Mouse (Mus musculus) heart, embryonic 15.5 days (tissue): ENCODE measurements around the gene Map3k12. TPM values are rescaled to one million over a fixed set of nuclear protein-coding genes. Genes with fewer than 3 reads are reported as not detected.

Experiments used
- ATAC-seq: fragments of 200-750 bp; cut with Nextera tagmentation; replicated peaks from 2 replicates; pipeline ENCODE4 v1.8.0; 2017; ENCODE audit warnings: low read depth, moderate TSS enrichment; ENCODE audit not compliant: insufficient number of reproducible peaks, insufficient read depth, low FRiP score
- H3K27ac ChIP-seq: fragments of 300-500 bp; sonication (generic); 2 replicates; pipeline ENCODE4 v1.5.1; 2015; ENCODE audit warnings: mild to moderate bottlenecking, inconsistent platforms
- H3K27me3 ChIP-seq: fragments of 300-500 bp; sonication (generic); 2 replicates; pipeline ENCODE4 v1.6.1; 2015; ENCODE audit warnings: inconsistent platforms
- H3K36me3 ChIP-seq: fragments of 300-500 bp; sonication (generic); 2 replicates; pipeline ENCODE4 v1.6.1; 2015; ENCODE audit warnings: mild to moderate bottlenecking, inconsistent platforms
- H3K4me1 ChIP-seq: fragments of 300-500 bp; sonication (generic); replicated peaks from 2 replicates; pipeline ENCODE4 v1.6.1; 2015; ENCODE audit warnings: inconsistent platforms
- H3K4me2 ChIP-seq: fragments of 300-500 bp; sonication (generic); 2 replicates; pipeline ENCODE4 v1.6.1; 2015; ENCODE audit warnings: inconsistent platforms, mild to moderate bottlenecking, moderate library complexity
- H3K4me3 ChIP-seq: fragments of 300-500 bp; sonication (generic); 2 replicates; pipeline ENCODE4 v1.5.1; 2015; ENCODE audit warnings: mild to moderate bottlenecking, inconsistent platforms
- H3K9ac ChIP-seq: fragments of 300-500 bp; sonication (generic); 2 replicates; pipeline ENCODE4 v1.6.1; 2015; ENCODE audit warnings: mild to moderate bottlenecking, inconsistent platforms
- H3K9me3 ChIP-seq: fragments of 300-500 bp; sonication (generic); replicated peaks from 2 replicates; pipeline ENCODE4 v1.6.1; 2016; ENCODE audit warnings: inconsistent platforms
- WGBS: fragments of 180-500 bp; shearing (Covaris S2); methylation state at CpG from one replicate; pipeline ENCODE4 v1.1.7; 2015; ENCODE audit warnings: mixed read lengths; 5-methylcytosine and 5-hydroxymethylcytosine counted together
- polyA plus RNA-seq: library from polyadenylated mRNA; unstranded; fragments of >200 nt; fragmentation: Nextera tagmentation; extraction: Ambion mirVana; gene quantifications from 2 replicates; pipeline ENCODE4 v1.2.1, GENCODE M21; 2015

The Map3k12 gene
- 9.8 and 13.1 TPM in 2 replicates for polyA plus RNA-seq

DNA sequence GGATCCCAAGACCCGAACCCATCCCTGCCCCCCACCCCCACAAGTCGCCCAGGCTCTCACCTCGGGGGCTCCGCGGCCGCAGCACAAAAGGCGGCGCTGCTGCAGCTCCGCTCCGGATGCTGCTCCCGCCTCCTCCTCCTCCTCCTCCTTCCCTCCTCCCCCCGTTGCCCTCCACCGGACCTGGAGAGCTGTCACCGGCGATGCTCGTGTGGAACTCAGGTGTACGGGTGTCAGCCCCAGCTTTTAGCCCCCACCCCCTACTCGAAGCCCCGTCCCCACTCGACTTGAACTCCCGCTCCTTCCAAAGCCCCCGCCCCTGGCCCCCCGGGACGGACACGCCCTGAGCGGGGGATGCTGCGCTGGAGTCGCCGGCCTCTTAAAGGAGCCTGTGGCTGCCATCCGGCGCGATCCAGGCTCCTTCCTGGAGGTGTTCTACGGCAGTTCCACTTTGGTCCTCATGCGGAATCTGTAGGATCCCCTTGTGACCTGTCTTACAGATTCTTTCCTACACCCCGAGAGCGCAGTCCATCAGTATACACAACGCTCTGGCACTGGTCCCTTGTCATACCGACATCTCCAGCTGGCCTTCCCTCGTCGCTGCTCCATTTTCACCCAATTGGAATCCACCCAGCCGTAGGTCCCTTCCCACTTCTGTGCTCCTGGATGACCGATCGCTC lies at the start of gene Map3k12:
TSS of gene Map3k12 (minus strand) at position 337 of the 677 bp plus-strand sequence.
- WGBS, result under 1% methylated on average over 43 of the region's 43 CpGs
- Histone ChIP-seq H3K27ac (peak within 1 kb of the TSS; percentile 100), H3K4me2 (peak within 1 kb of the TSS; percentile 92), H3K4me1 (peaks cover 32% of the 10 kb centered on the region), H3K9ac (peak within 1 kb of the TSS; percentile 63), H3K36me3 (peaks cover 7% of the 10 kb centered on the region; the same call in 1 of the 2 replicates), H3K9me3 (no peaks in the 10 kb centered on the region), H3K27me3 (no peaks in the 10 kb centered on the region), H3K4me3 (peak within 1 kb of the TSS; percentile 82)
- no peak for ATAC-seq

DNA sequence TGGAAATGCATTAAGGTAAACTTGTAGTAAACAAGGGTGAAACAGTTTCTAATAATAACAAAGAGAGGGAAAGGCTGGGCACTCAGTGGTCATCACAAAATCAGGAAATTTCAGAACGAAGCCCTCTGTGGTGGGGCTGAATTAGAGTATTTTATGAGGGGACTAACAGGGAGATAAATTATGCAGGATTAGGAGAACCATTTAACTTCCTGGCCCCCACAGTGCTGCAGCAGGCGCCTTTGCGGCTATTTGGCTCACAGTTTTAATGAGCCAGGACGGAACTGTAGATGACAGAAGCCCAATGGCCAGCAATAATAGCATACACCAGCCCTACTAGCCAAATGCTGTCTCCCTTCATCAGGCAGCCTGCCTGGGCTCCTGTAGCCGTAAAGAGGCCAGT lies 46.8 kb upstream of the Map3k12 start:
- WGBS, result 92% methylated on average over 5 of the region's 5 CpGs
- no peak overlapping the region for H3K4me3 ChIP-seq
- no peak overlapping the region for H3K4me2 ChIP-seq
- ATAC-seq, result no peak
- no peaks in the 10 kb centered on the region for H3K9me3 ChIP-seq
- no peak overlapping the region for H3K9ac ChIP-seq
- H3K36me3 ChIP-seq, result peaks cover 11% of the 10 kb centered on the region; the same call in 1 of the 2 replicates
- no peak overlapping the region for H3K27ac ChIP-seq
- H3K27me3 ChIP-seq, result no peaks in the 10 kb centered on the region
- H3K4me1 ChIP-seq, result 0 out of 2 replicates have a peak, but pooled peaks cover 3% of the 10 kb centered on the region

DNA sequence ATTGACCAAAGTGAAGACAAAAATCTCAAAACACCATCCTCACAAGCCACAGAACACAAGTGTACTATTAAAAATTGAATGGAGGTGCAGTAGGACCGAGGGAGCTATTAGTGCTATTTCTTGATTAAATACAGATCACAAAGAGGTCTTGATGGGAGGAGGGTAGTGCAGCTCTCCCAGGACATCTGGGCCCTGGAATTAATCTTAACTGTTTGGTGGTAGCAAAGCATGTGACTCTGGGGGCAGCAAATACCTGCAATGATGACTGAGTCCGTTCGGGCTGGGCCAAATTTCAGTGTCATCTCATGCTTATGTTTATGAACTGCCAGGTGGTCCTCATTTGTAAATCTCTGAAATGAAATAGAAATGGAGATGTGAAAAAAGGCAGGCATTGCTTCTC lies 46.2 kb upstream of the Map3k12 start:
- Histone ChIP-seq H3K4me3 (no peak overlapping the region), H3K9me3 (no peaks in the 10 kb centered on the region), H3K36me3 (peaks cover 11% of the 10 kb centered on the region; the same call in 1 of the 2 replicates), H3K9ac (no peak overlapping the region), H3K27me3 (no peaks in the 10 kb centered on the region), H3K4me1 (0 out of 2 replicates have a peak, but pooled peaks cover 3% of the 10 kb centered on the region), H3K4me2 (no peak overlapping the region), H3K27ac (no peak overlapping the region)
- WGBS, result 86% methylated on average over 3 of the region's 3 CpGs
- no peak for ATAC-seq

DNA sequence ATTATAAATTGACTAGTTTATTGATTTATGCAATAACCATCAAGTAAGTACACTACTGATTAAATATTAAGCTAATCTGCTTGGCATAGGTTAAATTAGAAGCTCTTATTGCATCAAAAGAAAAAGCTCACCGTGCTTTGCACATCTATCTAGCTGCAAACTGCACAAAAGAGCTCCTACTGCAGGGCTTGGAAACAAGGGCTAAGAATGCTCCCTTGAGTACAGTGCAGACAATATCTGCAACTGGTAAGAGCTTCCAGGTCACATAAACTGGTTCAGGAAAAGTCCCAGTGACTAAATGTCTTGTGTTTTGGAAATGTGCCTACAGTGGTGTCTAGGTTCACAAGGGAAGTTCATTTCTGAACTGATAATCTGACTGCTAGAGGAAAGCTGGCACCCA lies 45.6 kb upstream of the Map3k12 start:
- WGBS, result 80% methylated on average over 1 of the region's 1 CpGs
- Histone ChIP-seq H3K4me1 (0 out of 2 replicates have a peak, but pooled peaks cover 3% of the 10 kb centered on the region), H3K27me3 (no peaks in the 10 kb centered on the region), H3K9ac (no peak overlapping the region), H3K9me3 (no peaks in the 10 kb centered on the region), H3K36me3 (peaks cover 11% of the 10 kb centered on the region; the same call in 1 of the 2 replicates), H3K4me2 (no peak overlapping the region), H3K4me3 (no peak overlapping the region), H3K27ac (no peak overlapping the region)
- no peak for ATAC-seq

DNA sequence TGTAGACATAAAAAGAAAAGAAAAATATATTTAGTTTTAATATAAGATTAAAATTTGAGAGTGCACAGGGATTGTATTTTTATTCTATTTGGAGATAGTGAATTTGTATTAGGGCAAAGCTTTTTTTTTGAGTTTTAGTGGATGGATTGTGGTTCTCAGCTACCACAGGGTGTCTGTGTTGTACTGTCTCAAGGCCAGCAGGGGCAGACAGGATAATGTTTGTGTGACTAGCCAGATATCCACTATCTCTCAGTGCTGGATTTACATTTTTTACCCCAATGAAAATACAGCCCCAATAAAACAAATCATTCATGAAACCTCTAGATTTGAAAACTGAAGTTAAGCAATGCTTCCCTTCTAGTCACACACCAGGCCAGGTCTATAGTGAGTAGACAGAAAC lies 40.7 kb upstream of the Map3k12 start:
- no peak overlapping the region for H3K4me3 ChIP-seq
- H3K4me2 ChIP-seq, result no peak overlapping the region
- no peak overlapping the region for H3K27ac ChIP-seq
- no peaks in the 10 kb centered on the region for H3K27me3 ChIP-seq
- peaks cover 46% of the 10 kb centered on the region for H3K36me3 ChIP-seq
- no peaks in the 10 kb centered on the region for H3K9me3 ChIP-seq
- ATAC-seq, result no peak
- no peak overlapping the region for H3K9ac ChIP-seq
- H3K4me1 ChIP-seq, result 0 out of 2 replicates have a peak, but pooled peaks cover 2% of the 10 kb centered on the region

DNA sequence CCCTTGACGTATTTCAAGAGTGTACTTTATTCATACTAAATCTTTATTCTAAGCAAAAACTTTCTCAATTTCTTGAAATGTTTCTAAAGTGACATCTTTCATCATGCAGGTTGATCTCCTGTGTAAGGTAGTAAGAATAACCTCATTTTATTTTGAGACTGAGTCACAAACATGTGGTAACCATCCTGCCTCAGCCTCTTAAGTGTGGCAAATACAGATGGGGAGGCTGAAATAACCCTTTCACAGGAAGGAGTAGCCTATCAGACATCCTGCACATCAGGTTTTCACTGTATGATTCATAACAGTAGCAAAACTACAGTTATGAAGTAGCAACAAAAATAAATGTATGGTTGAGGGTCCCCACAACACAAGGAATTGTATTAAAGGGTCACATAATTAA lies 38.7 kb upstream of the Map3k12 start:
- no peaks in the 10 kb centered on the region for H3K27me3 ChIP-seq
- no peak overlapping the region for H3K4me2 ChIP-seq
- 92% methylated on average over 1 of the region's 1 CpGs for WGBS
- no peak overlapping the region for H3K27ac ChIP-seq
- ATAC-seq, result no peak
- H3K4me1 ChIP-seq, result no peaks in the 10 kb centered on the region
- no peak overlapping the region for H3K9ac ChIP-seq
- no peaks in the 10 kb centered on the region for H3K9me3 ChIP-seq
- H3K4me3 ChIP-seq, result no peak overlapping the region
- H3K36me3 ChIP-seq, result peaks cover 59% of the 10 kb centered on the region

DNA sequence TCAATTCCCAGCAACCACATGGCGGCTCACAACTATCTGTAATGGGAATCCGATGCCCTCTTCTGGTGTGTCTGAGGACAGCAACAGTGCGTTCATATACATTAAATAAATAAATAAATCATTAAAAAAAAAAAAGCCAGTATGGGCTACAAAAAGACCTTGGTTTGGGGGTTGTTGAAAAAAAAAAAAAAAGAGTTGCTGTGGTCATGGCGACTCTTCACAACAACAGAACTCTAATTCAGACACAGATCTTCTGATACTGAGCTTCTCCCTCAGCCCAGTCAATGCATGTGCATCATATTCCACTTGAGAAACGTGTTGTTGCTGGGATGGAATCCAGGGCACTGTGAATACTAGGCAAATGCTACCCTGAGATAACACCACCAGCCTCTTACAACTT lies 35.7 kb upstream of the Map3k12 start:
- Histone ChIP-seq H3K4me3 (no peak overlapping the region), H3K4me1 (no peaks in the 10 kb centered on the region), H3K9ac (no peak overlapping the region), H3K36me3 (peaks cover 63% of the 10 kb centered on the region), H3K9me3 (no peaks in the 10 kb centered on the region), H3K27me3 (no peaks in the 10 kb centered on the region), H3K4me2 (no peak overlapping the region), H3K27ac (no peak overlapping the region)
- 92% methylated on average over 5 of the region's 5 CpGs for WGBS
- no peak for ATAC-seq

DNA sequence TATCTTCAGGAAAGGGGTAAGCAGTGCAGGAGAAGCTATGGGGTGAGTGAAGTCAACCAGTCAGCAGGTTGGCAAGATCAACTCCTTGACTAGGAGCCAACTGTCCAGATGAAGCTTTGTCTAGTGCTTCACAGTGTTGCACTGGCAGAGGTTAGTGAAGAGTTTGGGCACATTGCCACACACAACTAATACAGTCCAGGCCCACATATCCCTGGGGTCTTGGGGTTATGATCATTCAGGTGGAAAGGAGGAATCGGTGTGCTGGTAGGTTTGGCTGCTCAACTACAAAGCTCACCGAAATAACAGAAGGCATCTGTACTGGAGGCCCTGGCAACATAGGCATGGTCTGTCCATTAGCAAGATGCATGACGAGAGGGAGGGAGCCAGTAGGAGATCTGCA lies 30.6 kb upstream of the Map3k12 start:
- H3K9ac ChIP-seq, result no peak overlapping the region
- H3K4me3 ChIP-seq, result no peak overlapping the region
- H3K4me2 ChIP-seq, result no peak overlapping the region
- peaks cover 57% of the 10 kb centered on the region for H3K36me3 ChIP-seq
- ATAC-seq, result no peak
- H3K27me3 ChIP-seq, result no peaks in the 10 kb centered on the region
- peaks cover 13% of the 10 kb centered on the region for H3K4me1 ChIP-seq
- no peaks in the 10 kb centered on the region for H3K9me3 ChIP-seq
- peak overlapping the region; percentile 79 for H3K27ac ChIP-seq
- 91% methylated on average over 3 of the region's 3 CpGs for WGBS

DNA sequence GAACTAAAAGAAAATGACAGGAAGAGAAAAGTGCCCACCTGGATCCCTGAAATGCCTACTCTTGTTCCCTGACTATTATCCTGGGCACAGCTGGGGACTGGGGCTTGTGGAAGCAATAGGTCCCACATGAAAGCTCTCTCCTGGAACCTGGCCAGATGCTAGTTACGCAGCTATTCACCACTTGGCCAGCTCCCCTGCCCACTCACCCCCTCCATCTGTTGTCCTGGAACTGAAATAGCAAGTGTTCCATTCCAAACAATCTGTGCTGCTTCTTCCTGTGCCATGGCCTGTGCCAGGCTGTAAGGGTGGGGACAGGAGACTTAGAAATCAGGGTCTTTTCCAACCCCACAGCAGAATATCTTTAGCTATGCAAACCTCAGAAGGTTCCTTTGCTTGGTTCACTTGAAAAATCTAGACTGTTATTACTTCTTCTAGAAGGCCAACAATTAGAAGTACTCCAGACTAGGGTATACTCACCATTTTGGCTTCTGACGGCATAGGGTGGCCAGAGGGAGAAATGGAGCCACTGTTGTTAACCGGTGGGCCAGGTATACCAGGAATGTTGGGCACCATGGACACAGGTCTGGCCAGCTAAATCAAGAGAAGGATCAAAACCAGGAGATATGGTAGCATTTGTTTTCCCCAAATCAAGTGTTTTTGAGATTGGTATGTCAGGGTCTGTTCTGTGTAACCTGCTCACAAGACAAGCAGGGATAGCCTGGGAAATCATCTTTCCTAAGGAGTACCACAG lies 30.0 kb upstream of the Map3k12 start:
- 65% methylated on average over 3 of the region's 3 CpGs for WGBS
- Histone ChIP-seq H3K4me1 (peaks cover 13% of the 10 kb centered on the region), H3K4me2 (no peak overlapping the region), H3K4me3 (no peak overlapping the region), H3K27me3 (no peaks in the 10 kb centered on the region), H3K9ac (no peak overlapping the region), H3K9me3 (no peaks in the 10 kb centered on the region), H3K27ac (peak overlapping the region; percentile 79), H3K36me3 (peaks cover 57% of the 10 kb centered on the region)
- ATAC-seq, result peak; percentile 64; the same call in 1 of the 2 replicates

DNA sequence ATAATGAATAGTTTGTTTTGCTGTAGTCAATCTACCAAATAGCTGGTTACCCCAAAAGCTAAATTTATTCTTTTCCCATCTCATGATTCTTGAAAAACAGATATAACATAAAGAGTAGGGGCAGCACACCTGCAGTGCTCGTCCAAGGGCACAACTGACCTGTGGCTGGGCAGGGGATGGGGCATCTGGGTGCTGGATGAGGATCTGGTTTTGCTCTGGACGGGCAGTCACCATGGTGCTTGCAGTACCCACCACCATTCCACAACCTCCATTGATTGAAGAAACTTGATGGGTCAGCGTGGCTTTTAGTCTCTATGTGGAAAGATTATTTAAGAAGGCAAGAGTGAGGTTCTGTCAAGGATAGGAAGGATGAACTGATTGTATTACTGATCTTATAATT lies 29.4 kb upstream of the Map3k12 start:
- Histone ChIP-seq H3K4me3 (no peak overlapping the region), H3K36me3 (peaks cover 56% of the 10 kb centered on the region), H3K4me1 (peaks cover 13% of the 10 kb centered on the region)

DNA sequence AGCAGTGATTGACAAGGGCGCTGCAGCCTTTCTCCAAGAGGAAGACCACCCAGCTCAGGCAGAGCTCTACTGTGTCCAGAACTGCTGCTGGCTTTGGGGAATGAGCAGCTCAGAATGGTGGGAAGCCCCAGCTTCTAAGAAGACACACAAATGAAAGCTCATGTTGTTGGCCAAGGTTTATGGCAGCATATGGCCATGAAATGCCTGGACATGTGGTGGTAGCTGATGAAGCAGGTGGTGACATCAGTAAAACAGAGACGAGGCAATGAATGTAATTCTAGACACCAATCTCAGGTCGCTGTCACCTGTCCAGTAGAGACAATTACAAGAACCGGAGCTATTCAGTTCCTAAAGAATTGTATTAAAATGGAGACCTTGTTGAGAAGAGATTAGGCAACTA lies 27.9 kb upstream of the Map3k12 start:
- Histone ChIP-seq H3K27me3 (no peaks in the 10 kb centered on the region), H3K36me3 (peaks cover 66% of the 10 kb centered on the region), H3K4me2 (no peak overlapping the region), H3K4me1 (peaks cover 13% of the 10 kb centered on the region), H3K4me3 (no peak overlapping the region), H3K9ac (no peak overlapping the region), H3K9me3 (no peaks in the 10 kb centered on the region), H3K27ac (no peak overlapping the region)
- no peak for ATAC-seq
- 90% methylated on average over 4 of the region's 4 CpGs for WGBS

More for the DNA sequence above, 29.4 kb upstream of the Map3k12 start:
- WGBS, result 89% methylated on average over 3 of the region's 3 CpGs
- Histone ChIP-seq H3K9ac (no peak overlapping the region), H3K27me3 (no peaks in the 10 kb centered on the region), H3K27ac (peak overlapping the region; percentile 79), H3K4me2 (no peak overlapping the region), H3K9me3 (no peaks in the 10 kb centered on the region)
- ATAC-seq, result no peak
